In the genomic region with DNA sequence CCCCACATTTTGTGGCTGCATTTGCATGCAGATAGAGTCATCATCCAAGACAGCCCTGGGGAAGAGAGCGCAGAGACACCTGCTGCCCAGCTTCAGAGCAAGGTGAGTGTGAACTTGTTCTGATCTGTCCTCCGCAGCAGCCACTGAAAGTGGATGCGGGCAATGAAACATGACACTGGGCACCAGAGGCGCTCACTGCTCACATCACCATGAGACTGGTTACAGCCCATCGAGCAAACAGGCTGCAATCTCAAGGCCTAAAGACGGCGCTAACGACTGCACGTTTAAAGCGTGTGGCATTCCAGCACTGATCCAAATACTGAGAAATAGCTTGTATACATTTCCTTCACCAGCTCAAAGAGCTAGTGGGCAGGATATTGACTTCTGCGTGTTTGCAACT, we compare ENCODE assay signal across 29 mouse cellular contexts.
DNase-seq lines count a peak whose midpoint lies in the region; ATAC-seq and TF ChIP-seq lines count a peak whose summit lies in the region.
"Had no signal": no experiment of that assay in that cellular context is flagged by ENCODE, and none has a peak within 500 bp of the region (broad histone marks: within the 10 kb centered on the region; RNA-seq: fewer than 3 reads in every experiment).

No protein-coding gene starts in this region.

- H3K4me2 ChIP-seq in kidney, postnatal 0 days (ENCODE audit: low read length) = no peak overlapping the region
- H3K4me2 ChIP-seq: embryonic facial prominence, embryonic 12.5 days; embryonic facial prominence, embryonic 15.5 days; heart, embryonic 13.5 days; hindbrain, embryonic 14.5 days had no signal

- peak; percentile 6 for DNase-seq in kidney, postnatal 0 days (ENCODE audit: low spot score)
- DNase-seq in kidney, adult 11 months = no peak
- peak; percentile 8 for DNase-seq in ES-CJ7 (ENCODE audit: low read depth, low spot score)
- peak; percentile 7 for DNase-seq in brain, embryonic 14.5 days (ENCODE audit: low read depth)
- DNase-seq in lung, postnatal 36 days = no peak
- DNase-seq: adrenal gland, postnatal 10 days; adrenal gland, postnatal 36 days; cerebellum, adult 11 months; cerebellum, adult 2 months; cerebellum, adult 9-11 months; cerebellum, postnatal 25 days; forebrain, postnatal 0 days; gastrocnemius, adult 2 months; gastrocnemius, postnatal 14 days; heart, adult 18-20 months; heart, postnatal 14 days; heart, postnatal 4 days had no signal

- no peaks in the 10 kb centered on the region for H3K36me3 ChIP-seq in kidney, postnatal 0 days (ENCODE audit: insufficient read depth, low read length)
- H3K36me3 ChIP-seq in ES-Bruce4 (ENCODE audit: control insufficient read depth, insufficient read depth, low read length, poor library complexity, severe bottlenecking) = no peaks in the 10 kb centered on the region
- H3K36me3 ChIP-seq: embryonic facial prominence, embryonic 12.5 days; embryonic facial prominence, embryonic 15.5 days; G1E; heart, embryonic 10.5 days; heart, embryonic 13.5 days had no signal

- no peaks in the 10 kb centered on the region for H3K27me3 ChIP-seq in kidney, postnatal 0 days (ENCODE audit: insufficient read depth, low read length)
- no peaks in the 10 kb centered on the region for H3K27me3 ChIP-seq in ES-Bruce4 (ENCODE audit: control insufficient read depth, insufficient read depth, low read length, poor library complexity, severe bottlenecking)
- H3K27me3 ChIP-seq: embryonic facial prominence, embryonic 12.5 days; embryonic facial prominence, embryonic 15.5 days; heart, embryonic 13.5 days; Patski had no signal

- no peak; the same call in 1 of the 2 replicates for TF ChIP-seq CTCF in kidney, postnatal 0 days (IDR thresholded peaks at IDR 0.05; ENCODE audit: low read depth)
- TF ChIP-seq CTCF in ES-Bruce4 (IDR thresholded peaks at IDR 0.05; ENCODE audit: low read depth, low read length) = no peak
- no peak for TF ChIP-seq CTCF in brain, embryonic 14.5 days (IDR thresholded peaks at IDR 0.05; ENCODE audit: borderline replicate concordance, extremely low read depth, insufficient read depth, insufficient read length)

- no peak overlapping the region for H3K27ac ChIP-seq in kidney, postnatal 0 days
- H3K27ac ChIP-seq in ES-Bruce4 (ENCODE audit: insufficient read depth, low read length) = no peak overlapping the region
- H3K27ac ChIP-seq: embryonic facial prominence, embryonic 12.5 days; embryonic facial prominence, embryonic 15.5 days; gastrocnemius, adult 2 months; heart, embryonic 10.5 days; heart, embryonic 13.5 days; hindbrain, embryonic 14.5 days; hindbrain, postnatal 0 days had no signal

- TF ChIP-seq EP300 in ES-Bruce4 (IDR thresholded peaks at IDR 0.05; ENCODE audit: insufficient read depth, low read depth, low read length) = 0 out of 2 replicates have a peak, but pooled peaks have one; percentile 14

- H3K9me3 ChIP-seq in kidney, postnatal 0 days (replicated peaks; ENCODE audit: low read length) = no peaks in the 10 kb centered on the region
- H3K9me3 ChIP-seq in ES-Bruce4 (replicated peaks; ENCODE audit: control insufficient read depth, insufficient read depth, low read length, poor library complexity, severe bottlenecking) = 0 out of 2 replicates have a peak, but pooled peaks cover 2% of the 10 kb centered on the region
- H3K9me3 ChIP-seq: embryonic facial prominence, embryonic 12.5 days; embryonic facial prominence, embryonic 15.5 days; heart, embryonic 10.5 days; heart, embryonic 13.5 days had no signal

- no peaks in the 10 kb centered on the region for H3K4me1 ChIP-seq in kidney, postnatal 0 days (replicated peaks; ENCODE audit: insufficient read depth, low read length)
- H3K4me1 ChIP-seq in ES-Bruce4 (ENCODE audit: control insufficient read depth, insufficient read depth, low read length) = no peaks in the 10 kb centered on the region
- H3K4me1 ChIP-seq: embryonic facial prominence, embryonic 12.5 days; embryonic facial prominence, embryonic 15.5 days; heart, embryonic 10.5 days; heart, embryonic 13.5 days had no signal

- 35% methylated on average over 11 of the region's 11 CpGs for WGBS in kidney, postnatal 0 days

- no peak overlapping the region for H3K9ac ChIP-seq in kidney, postnatal 0 days (ENCODE audit: low read depth, low read length)
- no peak overlapping the region for H3K9ac ChIP-seq in ES-Bruce4 (ENCODE audit: low read depth, poor library complexity, severe bottlenecking)
- H3K9ac ChIP-seq: embryonic facial prominence, embryonic 12.5 days; embryonic facial prominence, embryonic 15.5 days; forebrain, postnatal 0 days; heart, embryonic 13.5 days; hindbrain, embryonic 14.5 days had no signal

- no peak overlapping the region for H3K4me3 ChIP-seq in kidney, postnatal 0 days (replicated peaks; ENCODE audit: low read depth, low read length)
- H3K4me3 ChIP-seq in ES-Bruce4 (ENCODE audit: low read depth, low read length) = no peak overlapping the region
- H3K4me3 ChIP-seq: embryonic facial prominence, embryonic 12.5 days; embryonic facial prominence, embryonic 15.5 days; gastrocnemius, adult 2 months; heart, embryonic 10.5 days; heart, embryonic 13.5 days had no signal

- no peak for TF ChIP-seq POLR2A in ES-Bruce4 (IDR thresholded peaks at IDR 0.05; ENCODE audit: insufficient read depth, low read length)
- no peak for TF ChIP-seq POLR2A in brain, embryonic 14.5 days (IDR thresholded peaks at IDR 0.05; ENCODE audit: borderline replicate concordance, extremely low read depth, insufficient read depth, insufficient read length, poor library complexity, severe bottlenecking)

- no peak for ATAC-seq in kidney, postnatal 0 days (replicated peaks; ENCODE audit: low FRiP score, low read depth)
- ATAC-seq: CD4-positive, CD25-positive, alpha-beta regulatory T cell, adult 4 months; forebrain, embryonic 14.5 days; forebrain, postnatal 0 days; hindbrain, postnatal 0 days; inflammation-experienced regulatory T-cells, adult 6 months; Patski had no signal

Comparison
In these comparisons a context has a peak if more than half of its experiments do, and no peak if none do; other contexts are left out.
1. DNase-seq: peak in kidney, postnatal 0 days (single experiment), ES-CJ7 (single experiment) and brain, embryonic 14.5 days (single experiment); none in kidney, adult 11 months (single experiment) and lung, postnatal 36 days (single experiment).